Mouse (Mus musculus): ENCODE results near the gene Tpcn1. TPM values are rescaled to one million over a fixed set of nuclear protein-coding genes. Genes with fewer than 3 reads are reported as not detected.

The Tpcn1 gene
- polyA plus RNA-seq, 1 experiment, result 59.4 TPM

DNA sequence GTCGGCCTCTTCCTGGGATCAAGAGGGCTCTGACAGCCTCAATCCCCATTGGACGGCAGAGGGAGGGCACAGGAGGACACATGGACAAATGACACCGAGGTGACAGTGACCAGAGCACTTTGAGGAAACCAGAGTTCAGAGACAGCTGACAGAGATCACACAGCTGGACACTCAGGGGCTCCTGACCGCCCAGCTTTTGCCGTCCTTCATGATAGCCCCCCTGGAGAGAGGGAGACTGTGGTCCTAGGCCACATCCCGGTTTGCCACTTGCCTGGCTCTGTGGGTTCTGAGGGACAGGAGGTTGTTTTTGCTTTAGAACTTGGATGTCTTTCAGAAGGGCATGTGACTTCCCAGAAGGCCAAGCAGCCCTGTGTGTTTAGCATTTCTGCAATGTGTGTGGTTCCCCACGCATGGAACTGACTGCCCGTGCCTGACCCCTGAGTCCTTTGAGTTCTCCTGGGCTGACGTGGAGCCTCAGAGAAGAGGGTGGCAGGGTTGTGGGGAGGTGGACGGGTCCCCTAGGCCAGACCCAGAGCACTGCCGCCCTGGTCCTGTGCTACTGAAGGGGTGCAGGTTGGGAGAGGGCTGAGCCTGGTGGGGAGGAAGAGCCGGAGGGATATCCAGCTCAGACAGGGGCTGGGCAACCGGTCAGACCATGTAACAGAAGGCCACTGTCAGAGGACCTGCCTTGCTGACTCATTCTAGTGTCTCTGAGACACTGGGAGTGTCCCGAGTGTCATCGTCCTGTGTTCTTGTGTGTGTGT is 72.1 kb downstream of the Tpcn1 start:
- no peak for TF ChIP-seq GATA1 (IDR thresholded peaks at IDR 0.05; ENCODE audit: low read length)

DNA sequence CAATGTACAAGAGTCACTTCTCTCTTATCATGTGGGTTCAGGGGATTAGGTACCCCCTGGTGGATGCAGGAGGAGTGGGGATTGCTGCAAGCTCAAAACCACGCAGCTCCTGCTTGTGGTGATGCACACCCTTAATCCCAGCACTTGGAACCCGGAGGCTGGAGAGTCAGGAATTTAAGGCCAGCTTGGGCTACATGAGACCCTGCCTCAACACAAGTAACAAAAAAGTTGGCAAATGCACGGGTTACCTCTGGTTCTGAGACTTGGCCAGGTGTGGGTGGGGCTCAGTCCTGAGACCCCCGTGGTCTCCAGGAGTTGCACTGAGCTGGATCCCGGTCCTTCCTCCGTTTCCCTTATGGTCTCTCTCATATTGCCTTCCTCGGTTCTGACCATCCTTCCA is 73.0 kb downstream of the Tpcn1 start:
- TF ChIP-seq GATA1 (IDR thresholded peaks at IDR 0.05; ENCODE audit: low read length), result no peak

DNA sequence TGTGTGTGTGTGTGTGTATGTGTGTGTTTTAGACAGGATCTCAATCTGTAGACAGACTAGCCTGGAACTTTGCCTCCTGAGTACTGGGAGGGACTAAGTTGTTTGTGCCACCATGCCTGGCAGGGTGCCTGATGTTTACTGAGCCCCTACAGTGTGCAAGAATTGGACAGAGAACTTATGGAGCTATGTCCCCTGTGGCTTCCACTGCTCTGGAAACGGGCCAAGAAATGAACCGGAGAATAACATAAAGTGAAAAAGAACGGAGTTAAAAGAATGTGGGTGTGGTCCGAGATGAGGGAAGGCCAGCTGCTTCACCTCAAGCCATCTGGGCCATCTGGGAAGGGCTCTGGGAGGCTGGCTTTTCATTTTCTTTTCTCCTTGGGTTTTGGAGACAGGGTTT is 73.7 kb downstream of the Tpcn1 start:
- TF ChIP-seq GATA1 (IDR thresholded peaks at IDR 0.05; ENCODE audit: low read length), result no peak

DNA sequence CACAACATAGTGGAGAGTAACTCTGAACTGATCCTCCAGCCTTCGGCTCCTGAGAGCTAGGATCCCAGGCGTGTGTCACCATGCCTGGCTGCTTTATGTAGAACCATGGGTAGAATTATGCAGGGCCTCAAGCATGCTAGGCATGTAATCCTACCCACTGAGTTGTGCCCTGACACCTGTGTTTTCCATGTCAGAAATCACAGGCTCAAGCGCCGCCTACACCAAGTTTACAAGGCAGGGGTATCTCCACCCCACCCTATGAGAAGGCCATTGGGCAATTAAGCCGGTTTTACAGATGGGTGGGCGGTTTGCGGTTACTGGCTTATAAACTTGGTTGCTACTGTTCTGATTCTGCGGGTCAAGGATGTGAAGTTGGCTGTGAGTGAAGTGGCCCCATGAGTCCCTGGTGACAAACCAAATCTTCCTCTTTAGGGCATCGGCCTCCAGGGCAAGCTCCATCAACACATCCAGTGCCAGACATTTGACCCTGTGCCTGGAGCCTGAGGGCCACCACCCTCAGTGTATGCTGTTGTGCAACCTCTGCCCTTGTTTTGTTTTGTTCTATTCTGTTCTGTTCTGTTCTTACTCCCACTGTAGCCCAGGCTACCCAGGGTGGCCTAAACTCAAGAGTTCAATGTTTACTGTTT is 74.3 kb downstream of the Tpcn1 start:
- TF ChIP-seq GATA1 (IDR thresholded peaks at IDR 0.05; ENCODE audit: low read length), result no peak

DNA sequence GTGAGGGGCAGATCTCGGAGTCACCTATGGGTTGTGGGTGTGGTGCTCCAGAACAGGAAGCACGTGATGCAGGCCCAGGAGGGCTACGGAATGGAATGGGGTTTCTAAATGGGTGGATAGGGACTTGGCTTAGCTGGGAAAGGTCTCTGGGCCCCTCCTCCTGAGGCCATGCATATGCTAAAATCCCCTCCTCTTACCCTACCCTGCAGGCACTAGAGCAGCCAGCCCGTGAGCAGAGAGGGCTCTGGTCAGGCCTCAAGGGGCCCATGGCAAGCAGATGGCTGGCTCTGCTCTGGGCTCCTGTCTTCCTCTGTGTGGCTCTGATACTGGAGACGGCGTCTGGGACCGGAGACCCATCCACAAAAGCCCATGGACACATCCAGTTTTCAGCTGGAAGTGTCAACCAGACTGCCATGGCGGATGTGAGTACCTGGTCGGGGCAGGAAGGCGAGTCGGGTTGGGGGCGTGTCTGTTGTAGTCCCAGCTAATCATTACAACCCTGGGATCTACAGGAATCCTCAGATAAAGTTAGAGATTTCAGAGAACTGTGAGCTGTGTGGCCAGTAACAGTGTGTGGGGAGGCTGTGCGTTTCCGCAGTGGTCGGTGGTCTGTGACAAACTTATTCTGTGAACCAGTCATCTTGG is 75.4 kb downstream of the Tpcn1 start:
- no peak for TF ChIP-seq GATA1 (IDR thresholded peaks at IDR 0.05; ENCODE audit: low read length)

DNA sequence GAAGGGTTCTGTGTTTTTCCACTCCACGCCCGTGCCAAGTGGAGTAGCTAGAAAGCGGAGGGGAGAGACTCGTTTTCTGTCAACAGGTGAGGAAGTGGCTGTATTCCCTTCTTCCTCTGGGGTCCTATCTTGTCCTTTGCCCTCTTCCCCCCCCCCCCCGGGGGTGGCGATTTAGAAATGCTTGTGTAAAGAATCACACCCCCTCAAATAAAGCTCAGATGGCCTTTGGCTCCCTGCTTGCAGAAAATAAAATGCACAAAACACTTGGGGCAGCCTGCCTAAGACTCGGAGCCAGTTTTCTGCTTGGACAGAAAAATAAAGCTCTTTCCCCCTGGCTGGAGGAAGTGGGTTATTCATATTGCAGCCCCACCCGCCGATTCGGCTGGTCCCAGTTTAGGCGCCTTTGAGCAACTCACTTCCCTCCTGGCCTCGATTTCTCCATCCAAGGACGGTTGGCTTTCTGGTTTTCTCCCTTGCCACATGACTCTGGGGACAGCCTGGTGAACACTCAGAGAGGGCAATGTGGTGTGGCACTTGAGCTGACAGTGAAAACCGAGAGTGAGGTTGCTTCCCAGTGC is 76.7 kb downstream of the Tpcn1 start:
- TF ChIP-seq GATA1 (IDR thresholded peaks at IDR 0.05; ENCODE audit: low read length), result no peak

DNA sequence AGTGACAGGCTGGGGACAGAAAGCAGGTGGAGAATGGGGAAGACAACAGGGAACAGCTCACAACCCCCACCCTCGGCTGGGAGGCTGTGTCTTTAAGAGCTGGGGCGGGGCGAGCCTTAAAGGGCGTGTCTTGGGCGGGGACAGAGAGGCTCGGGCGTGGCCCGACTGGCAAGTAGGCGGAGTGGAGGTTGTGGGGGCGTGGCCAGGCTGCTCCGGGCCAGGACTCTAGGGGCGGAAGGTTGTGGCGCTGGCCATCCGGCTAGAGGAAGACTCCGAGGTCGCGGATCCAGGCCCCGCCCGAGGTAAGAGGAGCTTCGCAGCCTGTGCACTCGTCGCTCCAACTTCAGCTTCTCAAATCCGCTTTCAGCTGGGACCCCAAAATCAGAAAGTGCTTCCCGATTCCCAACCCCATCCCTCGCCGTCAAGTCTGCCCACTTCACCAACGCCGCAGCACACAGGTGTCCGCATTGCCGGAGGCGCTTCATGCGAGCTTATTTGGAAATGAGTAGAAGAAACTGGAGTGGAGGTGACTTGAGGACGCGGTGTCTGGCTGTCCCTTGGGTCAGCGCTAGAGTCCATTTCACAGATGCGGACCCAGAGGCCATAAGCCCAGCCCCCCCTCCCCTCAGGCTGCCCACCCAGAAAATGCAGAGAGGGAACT is 77.4 kb downstream of the Tpcn1 start, which contains the start of gene Slc8b1:
TSS of gene Slc8b1 (plus strand) at position 187 of the 661 bp plus-strand sequence.
- TF ChIP-seq GATA1 (IDR thresholded peaks at IDR 0.05; ENCODE audit: low read length), result no peak

DNA sequence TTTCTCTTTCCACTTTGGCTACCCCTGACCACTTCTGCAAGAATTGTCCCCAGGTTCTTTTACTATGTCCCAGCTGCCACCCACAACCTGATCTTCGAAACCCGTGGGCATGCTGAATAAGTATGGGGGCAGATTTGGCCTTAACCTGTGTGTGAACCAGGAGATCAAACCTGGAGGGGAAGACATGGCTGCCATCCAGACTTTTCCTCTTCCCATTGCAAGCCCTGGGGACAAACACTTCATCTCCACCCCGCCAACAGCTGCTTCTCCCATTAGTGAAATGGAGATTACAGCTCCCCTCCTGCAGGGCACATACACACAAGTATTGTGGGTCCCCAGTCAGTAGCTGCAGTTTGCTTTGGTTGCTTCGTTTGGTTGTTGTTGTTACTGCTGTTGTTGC is 81.2 kb downstream of the Tpcn1 start:
- no peak for TF ChIP-seq GATA1 (IDR thresholded peaks at IDR 0.05; ENCODE audit: low read length)

DNA sequence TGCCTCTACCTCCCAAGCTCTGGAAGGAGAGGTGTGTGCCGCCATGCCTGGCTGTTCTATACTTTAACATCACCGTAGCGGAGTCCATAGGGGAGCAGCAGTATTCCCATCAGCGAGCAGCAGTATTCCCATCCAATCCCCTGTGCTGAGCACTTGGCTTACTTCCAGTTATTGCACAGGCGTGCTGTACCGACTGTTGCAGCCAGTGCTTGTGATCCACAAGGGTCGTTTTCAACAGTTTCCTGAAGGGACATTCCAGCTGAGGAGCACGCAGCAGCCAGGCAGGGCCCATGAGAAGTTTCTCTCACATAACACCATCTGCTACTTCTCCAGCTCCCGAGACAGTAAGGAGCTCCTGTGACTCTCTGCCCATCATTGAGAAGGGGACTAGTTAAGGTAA is 82.0 kb downstream of the Tpcn1 start:
- TF ChIP-seq GATA1 (IDR thresholded peaks at IDR 0.05; ENCODE audit: low read length), result no peak

DNA sequence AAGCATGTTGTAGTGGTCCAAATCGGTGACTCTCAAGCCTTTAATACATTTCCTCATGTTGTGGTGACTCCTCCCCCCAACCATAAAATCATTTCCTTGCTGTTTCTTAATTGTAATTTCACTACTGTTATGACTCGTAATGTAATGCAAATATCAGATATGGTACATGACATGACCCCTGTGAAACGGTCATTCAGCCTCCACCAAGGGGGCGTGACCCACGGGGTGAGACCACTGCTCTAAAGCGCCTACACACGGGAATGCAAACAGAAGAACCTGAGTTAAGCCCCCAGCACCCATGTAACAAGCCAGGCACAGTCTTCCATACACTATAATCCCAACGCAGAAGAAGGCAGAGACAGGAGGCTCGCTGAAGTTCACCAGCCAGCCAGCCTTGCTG is 82.7 kb downstream of the Tpcn1 start:
- no peak for TF ChIP-seq GATA1 (IDR thresholded peaks at IDR 0.05; ENCODE audit: low read length)

DNA sequence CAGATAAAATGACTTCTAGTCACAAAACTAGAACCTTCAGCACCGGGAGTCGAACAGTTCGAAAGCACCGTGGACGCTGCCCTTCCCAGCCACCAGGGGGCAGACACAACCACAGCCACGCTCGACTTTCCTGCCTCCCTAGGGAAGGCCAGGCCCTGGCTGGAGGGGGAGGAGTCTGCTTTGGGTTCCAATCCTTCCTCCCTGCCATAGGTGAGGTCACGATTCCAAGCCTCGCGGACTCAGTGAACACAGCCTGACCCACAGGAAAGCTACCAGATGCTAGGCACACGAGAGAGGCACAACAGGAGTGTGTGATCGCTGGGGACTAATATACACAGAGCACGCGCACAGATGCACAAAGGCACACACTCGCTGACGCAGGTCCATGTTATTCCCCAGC is 83.1 kb downstream of the Tpcn1 start:
- TF ChIP-seq GATA1 (IDR thresholded peaks at IDR 0.05; ENCODE audit: low read length), result no peak

DNA sequence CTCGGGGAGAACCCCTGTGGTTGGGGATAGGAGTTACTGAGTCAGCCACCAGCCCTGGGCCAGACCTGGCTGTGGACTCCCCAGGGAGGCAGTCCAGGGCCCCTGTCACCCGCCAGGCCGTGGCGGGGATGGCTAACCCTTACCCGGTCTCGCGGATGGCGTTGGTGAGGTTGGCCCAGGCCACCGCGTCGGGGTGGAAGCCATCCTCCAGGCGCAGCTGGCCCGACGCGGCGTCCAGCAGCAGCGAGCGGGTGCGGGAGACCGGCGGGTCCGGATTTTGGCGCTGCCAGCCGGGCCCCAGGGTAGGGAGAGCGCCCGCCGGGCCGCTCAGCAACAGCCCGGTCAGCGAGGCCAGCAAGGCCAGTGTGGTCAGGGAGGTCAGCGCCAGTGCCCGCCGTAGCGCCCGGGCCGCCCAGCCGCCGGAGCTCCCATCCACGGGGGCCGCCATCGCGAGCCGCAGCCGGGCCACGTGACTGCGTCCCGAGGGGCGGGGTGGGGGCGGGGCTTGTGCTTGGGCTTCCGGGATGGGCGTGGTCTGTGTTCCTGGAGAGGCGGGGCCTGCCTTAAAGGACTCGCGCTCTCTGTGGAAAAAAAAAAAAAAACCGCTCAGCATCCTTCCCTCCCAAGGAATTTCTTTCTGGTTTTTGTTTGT is 85.2 kb downstream of the Tpcn1 start, which contains the start of gene Plbd2:
TSS of gene Plbd2 (minus strand) at position 482 of the 652 bp plus-strand sequence.
- no peak for TF ChIP-seq GATA1 (IDR thresholded peaks at IDR 0.05; ENCODE audit: low read length)

DNA sequence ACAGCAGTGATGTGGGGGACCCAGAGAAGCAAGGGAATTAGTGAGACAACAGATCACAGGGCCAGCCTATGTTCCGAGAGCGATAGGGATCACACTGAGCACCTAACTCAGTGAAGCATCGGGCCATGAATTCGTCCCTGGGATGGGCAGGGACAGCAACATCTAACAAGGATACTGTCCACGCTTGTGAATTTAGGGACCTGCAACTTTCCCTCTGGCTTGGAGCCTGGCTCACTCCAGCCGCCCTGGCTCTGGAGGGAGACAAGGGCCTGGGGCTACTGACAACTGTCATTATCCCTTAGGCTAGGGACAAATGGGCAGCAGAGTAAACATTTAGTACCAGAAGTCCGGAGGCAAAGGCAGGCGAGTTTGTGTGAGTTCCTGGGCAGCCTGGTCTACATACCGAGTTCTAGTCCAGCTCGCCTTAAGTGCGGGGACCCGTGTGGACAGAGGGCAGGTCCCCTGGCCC is 85.8 kb downstream of the Tpcn1 start:
- no peak for TF ChIP-seq GATA1 (IDR thresholded peaks at IDR 0.05; ENCODE audit: low read length)

DNA sequence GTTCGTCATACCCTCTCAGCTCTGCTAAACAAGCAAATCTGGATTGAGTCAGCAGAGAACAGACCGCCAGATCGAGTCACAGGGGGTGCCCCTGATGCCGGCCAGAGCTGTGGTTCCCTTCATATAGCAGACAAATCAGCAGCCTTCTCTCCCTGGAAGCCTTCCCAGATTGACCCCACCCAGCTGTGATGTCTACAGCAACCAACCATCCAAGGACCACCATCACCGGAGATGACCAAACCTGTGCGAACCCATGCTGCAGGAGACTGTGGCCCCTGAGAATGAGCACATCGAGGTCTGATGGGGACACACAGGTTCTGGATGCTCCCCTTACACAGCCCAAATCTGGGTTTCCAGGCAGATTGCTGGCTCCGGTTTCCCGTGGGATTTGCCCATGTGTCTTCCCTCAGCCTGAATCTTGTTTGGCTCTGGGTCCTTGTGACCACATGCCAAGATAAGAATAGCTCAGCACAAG is 86.3 kb downstream of the Tpcn1 start:
- no peak for TF ChIP-seq GATA1 (IDR thresholded peaks at IDR 0.05; ENCODE audit: low read length)

DNA sequence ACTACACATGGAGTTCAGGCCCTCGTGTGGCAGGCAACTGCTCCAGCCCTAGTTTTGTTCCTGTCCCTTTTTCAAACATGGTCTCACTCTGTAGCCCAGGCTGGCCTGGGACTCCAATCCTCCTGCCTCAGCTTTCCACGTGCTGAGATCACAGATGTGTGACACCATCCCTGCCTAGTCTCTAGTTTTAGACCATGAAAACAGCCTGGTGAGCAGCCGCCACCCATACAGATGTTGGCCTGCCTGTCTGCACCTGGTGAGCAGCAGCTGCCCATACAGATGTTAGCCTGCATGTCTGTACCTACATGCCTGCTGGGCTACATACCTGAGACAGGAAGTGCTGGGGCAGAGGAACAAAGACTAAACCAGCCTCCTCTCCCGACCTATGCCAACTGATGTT is 89.3 kb downstream of the Tpcn1 start:
- no peak for TF ChIP-seq GATA1 (IDR thresholded peaks at IDR 0.05; ENCODE audit: low read length)

Data from G1E-ER4 (cell line).